ENCODE assay signal across 8 mouse cellular contexts in the genomic region with DNA sequence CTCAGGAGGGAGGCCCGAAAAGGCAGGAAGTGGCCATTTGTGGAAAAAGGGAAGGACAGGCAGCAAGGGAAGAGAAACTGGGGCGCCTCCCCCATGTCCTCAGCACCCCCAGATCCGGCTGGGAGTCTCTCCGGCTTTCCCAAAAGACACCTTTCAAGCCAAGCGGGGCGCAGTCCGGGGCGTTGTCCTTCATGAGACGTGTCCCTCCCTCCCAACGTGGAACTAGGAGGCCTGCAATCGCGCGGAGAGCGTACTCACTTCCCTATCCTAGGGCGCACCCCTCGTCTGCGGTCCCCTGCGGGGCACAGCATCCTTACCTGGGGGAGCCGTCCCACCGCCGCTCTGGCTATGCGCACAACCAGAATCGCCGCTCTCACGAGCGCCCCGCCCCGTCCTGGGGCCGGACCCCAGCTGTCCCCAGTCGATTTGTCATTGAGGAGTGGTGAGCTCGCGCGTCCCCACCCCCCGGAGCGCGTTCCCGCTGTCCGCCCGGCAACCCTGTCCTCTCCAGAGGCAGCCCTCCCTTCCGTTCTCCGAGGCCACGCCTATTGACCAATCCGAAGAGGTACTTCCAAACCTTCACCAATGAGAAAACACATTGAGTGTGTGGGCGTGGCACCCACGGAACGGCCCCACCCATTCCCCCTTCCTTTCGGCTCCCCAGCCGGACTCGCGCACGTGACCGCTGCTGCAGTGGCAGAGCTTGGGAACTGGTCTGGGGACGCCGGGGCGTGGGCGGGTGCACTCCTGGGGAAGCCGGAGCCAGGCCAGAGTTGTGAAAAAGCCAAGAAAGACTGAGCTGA. TPM values are rescaled to one million over a fixed set of nuclear protein-coding genes. Genes with fewer than 3 reads are reported as not detected.
DNase-seq lines count a peak whose midpoint lies in the region; ATAC-seq and TF ChIP-seq lines count a peak whose summit lies in the region.

A gene (minus strand): TSS at position 535 of the 803 bp plus-strand sequence.

- ATAC-seq in cerebellum, adult (ENCODE audit: insufficient number of reproducible peaks, low FRiP score, low TSS enrichment): peak; percentile 94
- peak; percentile 99 for ATAC-seq in forebrain, embryonic 13.5 days
- peak; percentile 98 for ATAC-seq in liver, postnatal 0 days
- peak; percentile 98 for ATAC-seq in neural tube, embryonic 14.5 days (ENCODE audit: low read depth)

- peak; percentile 16 for TF ChIP-seq POLR2A in ES-Bruce4 (IDR thresholded peaks at IDR 0.05; ENCODE audit: insufficient read depth, low read length)

- no peak for TF ChIP-seq CTCF in ES-Bruce4 (IDR thresholded peaks at IDR 0.05; ENCODE audit: low read depth, low read length)
- TF ChIP-seq CTCF in liver, postnatal 0 days (IDR thresholded peaks at IDR 0.05; ENCODE audit: low read depth): no peak

- peak; percentile 98 to 99 for DNase-seq in heart, postnatal 10 days
- DNase-seq in large intestine, adult 2 months (ENCODE audit: low read depth, low spot score): peak; percentile 95
- DNase-seq in liver, postnatal 0 days: peak; percentile 93
- peak; percentile 97 for DNase-seq in testis, postnatal 10 days (ENCODE audit: low spot score)

- peak within 1 kb of the TSS; percentile 79 for H3K4me3 ChIP-seq in ES-Bruce4 (ENCODE audit: low read depth, low read length)
- peak within 1 kb of the TSS; percentile 78 for H3K4me3 ChIP-seq in forebrain, embryonic 13.5 days
- H3K4me3 ChIP-seq in liver, postnatal 0 days (ENCODE audit: low read depth, low read length): peak within 1 kb of the TSS; percentile 76
- H3K4me3 ChIP-seq in neural tube, embryonic 14.5 days (ENCODE audit: low read depth, low read length): peak within 1 kb of the TSS; percentile 75

- H3K27ac ChIP-seq in ES-Bruce4 (ENCODE audit: insufficient read depth, low read length): no peak within 1 kb of the TSS
- H3K27ac ChIP-seq in forebrain, embryonic 13.5 days: no peak within 1 kb of the TSS
- H3K27ac ChIP-seq in liver, postnatal 0 days (ENCODE audit: low read depth): peak within 1 kb of the TSS; percentile 95
- peak within 1 kb of the TSS; percentile 62 for H3K27ac ChIP-seq in neural tube, embryonic 14.5 days (ENCODE audit: low read depth, low read length)

- peak; percentile 8; the same call in 1 of the 2 replicates for TF ChIP-seq EP300 in ES-Bruce4 (IDR thresholded peaks at IDR 0.05; ENCODE audit: insufficient read depth, low read depth, low read length)
- 0 out of 2 replicates have a peak, but pooled peaks have one; percentile 34 for TF ChIP-seq EP300 in liver, postnatal 0 days (IDR thresholded peaks at IDR 0.05; ENCODE audit: low read depth)

- H3K9me3 ChIP-seq in ES-Bruce4 (replicated peaks; ENCODE audit: control insufficient read depth, insufficient read depth, low read length, poor library complexity, severe bottlenecking): no peaks in the 10 kb centered on the region
- no peaks in the 10 kb centered on the region; the same call in 1 of the 2 replicates for H3K9me3 ChIP-seq in forebrain, embryonic 13.5 days (replicated peaks)
- H3K9me3 ChIP-seq in liver, postnatal 0 days (ENCODE audit: low read length): no peaks in the 10 kb centered on the region
- H3K9me3 ChIP-seq in neural tube, embryonic 14.5 days (ENCODE audit: control insufficient read depth, low read length): no peaks in the 10 kb centered on the region

- no peaks in the 10 kb centered on the region for H3K27me3 ChIP-seq in ES-Bruce4 (ENCODE audit: control insufficient read depth, insufficient read depth, low read length, poor library complexity, severe bottlenecking)
- peaks cover 10% of the 10 kb centered on the region for H3K27me3 ChIP-seq in forebrain, embryonic 13.5 days
- H3K27me3 ChIP-seq in liver, postnatal 0 days (ENCODE audit: insufficient read depth, low read length): no peaks in the 10 kb centered on the region
- no peaks in the 10 kb centered on the region for H3K27me3 ChIP-seq in neural tube, embryonic 14.5 days (ENCODE audit: control insufficient read depth, insufficient read depth, low read length)

- WGBS in forebrain, embryonic 13.5 days: under 1% methylated on average over 57 of the region's 57 CpGs
- WGBS in large intestine, adult 2 months: under 1% methylated on average over 57 of the region's 57 CpGs
- under 1% methylated on average over 56 of the region's 57 CpGs for WGBS in liver, postnatal 0 days (ENCODE audit: insufficient replicate concordance)
- WGBS in neural tube, embryonic 14.5 days: under 1% methylated on average over 57 of the region's 57 CpGs

- peaks cover 4% of the 10 kb centered on the region for H3K4me1 ChIP-seq in ES-Bruce4 (ENCODE audit: control insufficient read depth, insufficient read depth, low read length)
- H3K4me1 ChIP-seq in forebrain, embryonic 13.5 days: peaks cover 33% of the 10 kb centered on the region
- H3K4me1 ChIP-seq in liver, postnatal 0 days (ENCODE audit: insufficient read depth): peaks cover 27% of the 10 kb centered on the region
- H3K4me1 ChIP-seq in neural tube, embryonic 14.5 days (ENCODE audit: control insufficient read depth, insufficient read depth, low read length): peaks cover 12% of the 10 kb centered on the region; the same call in 1 of the 2 replicates

- no peaks in the 10 kb centered on the region for H3K36me3 ChIP-seq in ES-Bruce4 (ENCODE audit: control insufficient read depth, insufficient read depth, low read length, poor library complexity, severe bottlenecking)
- H3K36me3 ChIP-seq in forebrain, embryonic 13.5 days (ENCODE audit: poor library complexity, severe bottlenecking): peaks cover 5% of the 10 kb centered on the region; the same call in 1 of the 2 replicates
- H3K36me3 ChIP-seq in liver, postnatal 0 days (replicated peaks; ENCODE audit: insufficient read depth, low read length): peaks cover 6% of the 10 kb centered on the region; the same call in 1 of the 2 replicates
- H3K36me3 ChIP-seq in neural tube, embryonic 14.5 days (ENCODE audit: control insufficient read depth, insufficient read depth, low read length): no peaks in the 10 kb centered on the region

- H3K4me2 ChIP-seq in forebrain, embryonic 13.5 days: peak within 1 kb of the TSS; percentile 87
- H3K4me2 ChIP-seq in liver, postnatal 0 days (ENCODE audit: low read depth, low read length): peak within 1 kb of the TSS; percentile 65
- peak within 1 kb of the TSS; percentile 73 for H3K4me2 ChIP-seq in neural tube, embryonic 14.5 days (ENCODE audit: low read depth, low read length)

- intact Hi-C loops in heart, postnatal 10 days (cut with DNase I): no loop called here

- H3K9ac ChIP-seq in ES-Bruce4 (ENCODE audit: low read depth, poor library complexity, severe bottlenecking): peak within 1 kb of the TSS; percentile 41
- peak within 1 kb of the TSS; percentile 83 for H3K9ac ChIP-seq in forebrain, embryonic 13.5 days
- H3K9ac ChIP-seq in liver, postnatal 0 days (replicated peaks): peak within 1 kb of the TSS; percentile 85
- H3K9ac ChIP-seq in neural tube, embryonic 14.5 days (replicated peaks; ENCODE audit: low read depth, low read length): peak within 1 kb of the TSS; percentile 71

RNA-seq across cellular contexts. Expression of the gene that starts here (rescaled TPM):
- polyA plus RNA-seq in ES-Bruce4 (2011; ENCODE audit: insufficient read depth, insufficient read length, low read depth, missing spikeins): 54.8 and 56.9 TPM in 2 replicates
- polyA plus RNA-seq in forebrain, embryonic 13.5 days (2015; fragmentation: Nextera tagmentation; extraction: Ambion mirVana): 51.0 and 52.5 TPM in 2 replicates
- 10 to 100 TPM; 48.8 to 56.6 TPM for total RNA-seq in heart, postnatal 10 days (2021)
- 51.7 TPM in 2 replicates for polyA plus RNA-seq in large intestine, adult 2 months (2012; rRNA removed)
- polyA plus RNA-seq in liver, postnatal 0 days (2015; fragmentation: Nextera tagmentation; extraction: Ambion mirVana): 30.9 and 31.8 TPM in 2 replicates
- polyA plus RNA-seq in neural tube, embryonic 14.5 days (2014; fragmentation: Nextera tagmentation; extraction: Ambion mirVana): 35.8 and 58.6 TPM in 2 replicates

Comparison
In these comparisons a context has a peak if more than half of its experiments do, and no peak if none do; other contexts are left out.
1. H3K27ac ChIP-seq: peak in liver, postnatal 0 days (single experiment) and neural tube, embryonic 14.5 days (single experiment); none in ES-Bruce4 (single experiment) and forebrain, embryonic 13.5 days (single experiment).
2. Peak in every context shown above with its lines, with median percentiles within 50 percentile points of each other: H3K4me3 ChIP-seq, H3K9ac ChIP-seq, ATAC-seq, H3K4me2 ChIP-seq and DNase-seq.